Mouse (Mus musculus) bone marrow, adult 2 months (tissue): ENCODE data around the gene Rmnd5b.

Experiments
- CTCF ChIP-seq: fragments of 200-500 bp; IDR thresholded peaks from 2 replicates; pipeline ENCODE4 v1.5.1; 2011; ENCODE audit warnings: low read length, control low read depth; ENCODE audit not compliant: control insufficient read depth, insufficient read depth
- POLR2A ChIP-seq: fragments of 200-500 bp; IDR thresholded peaks from 2 replicates; pipeline ENCODE4 v1.6.1; 2011; ENCODE audit warnings: low read depth, mild to moderate bottlenecking, control low read depth, low read length, borderline replicate concordance; ENCODE audit not compliant: control insufficient read depth

DNA sequence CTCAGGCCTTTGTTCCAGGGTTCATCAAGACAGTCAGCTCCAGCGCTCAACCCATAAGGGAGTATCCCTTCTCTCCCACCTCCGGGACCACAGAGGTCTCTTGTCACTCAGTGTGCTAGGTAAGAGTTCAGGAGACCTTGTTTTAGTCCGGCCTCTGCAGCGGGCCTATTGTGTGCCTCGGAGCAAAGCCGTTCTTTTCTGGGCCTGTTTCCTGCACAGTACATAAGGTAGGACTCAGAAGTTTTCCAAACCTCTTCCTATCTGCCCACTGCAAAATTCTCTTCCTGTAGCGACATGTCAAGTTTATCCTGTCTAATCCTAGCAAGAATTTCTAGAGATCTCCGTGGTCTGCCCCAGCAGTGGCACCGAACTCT is 51.7 kb downstream of the Rmnd5b start:
- TF ChIP-seq POLR2A (no peak), CTCF (no peak)
